Mouse (Mus musculus) gastrocnemius, adult 8-10 months (tissue): ENCODE results near the gene Btbd6. TPM values are rescaled to one million over a fixed set of nuclear protein-coding genes. Genes with fewer than 3 reads are reported as not detected.

Source experiments
- DNase-seq, 2 experiments: peaks; one replicate each; pipeline ENCODE4 v3.0.0; 2022; ENCODE audit warnings: low spot score in 2 of 2
- total RNA-seq, 4 experiments: library from RNA; stranded (reverse); gene quantifications; 2 replicates each; pipeline ENCODE4 v1.2.4; 2022

Btbd6 gene
- total RNA-seq, 4 experiments from 2014 or later: 18.6 to 23.6 (median 21.7) TPM

GRCm38 (mm10) chr12:112952926-112953565 is 23.2 kb upstream of the Btbd6 start:
- DNase-seq: no peak

DNA sequence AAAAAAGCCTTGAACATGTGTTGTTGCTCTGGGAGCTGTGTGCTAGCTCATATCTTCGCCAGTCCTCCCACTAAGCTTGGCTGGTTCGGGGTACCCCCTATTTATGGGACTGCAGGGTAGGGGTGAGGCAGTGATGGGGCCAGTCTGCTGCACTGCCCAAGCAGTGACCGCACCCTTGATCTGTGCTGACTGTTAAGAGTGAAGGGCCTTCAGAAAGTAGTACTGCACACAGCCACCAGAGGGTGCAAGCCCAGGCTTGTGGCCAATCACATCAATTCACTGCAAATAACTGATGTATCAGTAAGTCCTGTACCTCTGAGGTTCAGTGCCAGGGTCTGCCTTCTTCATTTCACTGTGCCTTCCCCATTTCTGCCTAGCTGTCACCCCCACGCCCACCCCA is 20.5 kb upstream of the Btbd6 start:
- DNase-seq: peak; percentile 66 to 68

GRCm38 (mm10) chr12:112958303-112958702 is 18.0 kb upstream of the Btbd6 start:
- DNase-seq: peak in 1 of 2 experiments; percentile 36

- no peak for DNase-seq
These were observed 16.9 kb upstream of the Btbd6 start for GRCm38 (mm10) chr12:112959421-112959820.

- DNase-seq: peak; percentile 51 to 76
These were observed 14.9 kb upstream of the Btbd6 start for GRCm38 (mm10) chr12:112961428-112961827.

DNA sequence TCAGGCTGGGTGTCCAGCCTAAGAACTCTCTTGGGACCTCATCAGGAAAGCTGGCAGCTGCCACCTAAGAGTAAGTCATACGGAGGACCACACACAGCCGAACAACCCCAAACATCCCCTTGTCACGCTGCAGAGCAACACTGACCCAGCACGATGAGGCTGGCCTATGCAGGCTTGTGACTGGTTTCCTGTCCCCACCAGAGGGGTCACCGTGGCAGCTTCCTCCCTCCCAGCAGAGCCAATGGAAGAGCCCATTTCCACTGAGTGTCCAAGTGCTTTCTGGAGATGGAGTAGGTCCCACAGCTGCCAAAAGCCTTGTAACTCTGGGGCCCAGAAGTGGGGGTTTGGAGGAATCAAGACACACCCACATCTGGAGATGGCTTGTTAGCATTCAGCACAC is 14.4 kb upstream of the Btbd6 start:
- DNase-seq: no peak

- no peak for DNase-seq
These were observed 10.5 kb upstream of the Btbd6 start for GRCm38 (mm10) chr12:112965783-112966182.

- DNase-seq: no peak
These were observed 7.3 kb upstream of the Btbd6 start for GRCm38 (mm10) chr12:112968943-112969342.

DNA sequence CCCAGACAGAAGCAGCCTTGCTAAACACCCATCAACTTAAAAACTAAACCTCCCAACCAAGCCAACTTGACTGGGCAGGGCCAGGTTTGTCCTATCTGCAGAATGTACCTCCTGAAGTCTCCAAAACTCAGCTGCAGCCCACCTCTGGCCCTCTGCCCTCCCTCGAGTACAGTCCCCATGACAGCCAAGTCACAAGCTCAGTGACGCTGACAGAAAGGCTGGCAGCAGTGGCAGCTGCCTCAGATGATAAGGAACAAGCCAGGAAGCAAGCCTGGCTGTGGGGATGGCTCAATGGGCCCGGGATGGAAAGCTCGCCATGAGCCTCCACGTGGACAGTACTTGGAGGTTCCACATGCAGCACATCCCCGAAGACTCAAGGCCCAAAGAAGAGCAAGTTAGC is 6.7 kb upstream of the Btbd6 start:
- no peak for DNase-seq

DNA sequence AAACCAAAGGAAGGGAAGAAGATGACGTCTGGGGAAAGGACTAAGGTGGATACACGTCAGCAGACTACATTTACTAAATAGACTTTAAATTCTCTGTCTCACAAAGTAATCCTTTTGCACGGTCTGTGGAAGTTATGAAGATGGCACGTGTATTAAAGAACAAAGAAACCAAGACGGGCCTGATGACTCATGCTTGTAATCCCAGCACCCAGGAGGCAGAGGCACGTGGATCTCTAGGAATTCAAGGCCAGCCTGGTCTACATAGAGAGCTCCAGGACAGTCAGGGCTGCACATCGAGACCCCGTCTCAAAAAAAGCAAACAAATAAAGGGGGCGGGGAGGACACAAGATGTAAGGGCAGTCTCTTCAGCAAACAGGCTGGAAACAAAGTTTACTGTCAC is 1.5 kb upstream of the Btbd6 start:
- no peak for DNase-seq

- no peak for DNase-seq
These were observed 874 bp downstream of the Btbd6 start for GRCm38 (mm10) chr12:112977156-112977555.

- no peak for DNase-seq
These were observed 5.7 kb downstream of the Btbd6 start for GRCm38 (mm10) chr12:112982031-112982430.

DNA sequence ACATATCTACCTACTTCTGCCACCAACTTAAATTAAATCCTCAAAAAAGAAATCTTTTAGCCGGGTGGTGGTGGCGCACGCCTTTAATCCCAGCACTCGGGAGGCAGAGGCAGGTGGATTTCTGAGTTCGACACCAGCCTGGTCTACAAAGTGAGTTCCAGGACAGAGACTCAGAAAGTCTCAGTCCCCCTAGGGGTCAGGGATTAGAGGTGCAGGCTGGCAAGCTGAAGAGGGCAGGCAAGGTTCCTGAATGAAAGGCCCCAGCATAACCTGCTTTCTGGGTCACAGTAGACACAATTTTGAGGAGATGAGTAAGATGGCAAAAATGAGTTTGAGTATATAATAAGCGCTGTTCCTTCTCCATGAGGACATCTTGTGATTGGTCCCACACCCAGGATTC is 9.1 kb downstream of the Btbd6 start:
- no peak for DNase-seq

DNA sequence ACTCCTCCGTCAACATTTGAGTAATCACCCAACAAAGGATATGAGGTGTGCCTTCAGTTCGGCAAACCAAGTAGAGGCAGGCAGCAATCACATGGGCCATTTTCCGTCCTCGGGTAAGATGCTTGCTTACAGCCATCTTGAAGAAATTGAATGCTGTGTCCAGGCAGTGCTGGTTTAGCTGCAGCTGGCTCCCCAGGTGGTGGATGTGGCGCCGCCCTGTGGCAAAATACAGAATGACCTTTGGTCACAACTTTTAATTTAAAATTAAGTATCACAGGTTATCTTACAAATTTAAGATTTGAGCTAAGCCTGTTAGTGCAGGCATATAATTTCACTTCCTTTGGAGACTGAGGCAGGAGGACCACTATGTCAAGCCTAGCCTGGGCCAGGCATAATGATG is 11.6 kb downstream of the Btbd6 start:
- DNase-seq: no peak

DNA sequence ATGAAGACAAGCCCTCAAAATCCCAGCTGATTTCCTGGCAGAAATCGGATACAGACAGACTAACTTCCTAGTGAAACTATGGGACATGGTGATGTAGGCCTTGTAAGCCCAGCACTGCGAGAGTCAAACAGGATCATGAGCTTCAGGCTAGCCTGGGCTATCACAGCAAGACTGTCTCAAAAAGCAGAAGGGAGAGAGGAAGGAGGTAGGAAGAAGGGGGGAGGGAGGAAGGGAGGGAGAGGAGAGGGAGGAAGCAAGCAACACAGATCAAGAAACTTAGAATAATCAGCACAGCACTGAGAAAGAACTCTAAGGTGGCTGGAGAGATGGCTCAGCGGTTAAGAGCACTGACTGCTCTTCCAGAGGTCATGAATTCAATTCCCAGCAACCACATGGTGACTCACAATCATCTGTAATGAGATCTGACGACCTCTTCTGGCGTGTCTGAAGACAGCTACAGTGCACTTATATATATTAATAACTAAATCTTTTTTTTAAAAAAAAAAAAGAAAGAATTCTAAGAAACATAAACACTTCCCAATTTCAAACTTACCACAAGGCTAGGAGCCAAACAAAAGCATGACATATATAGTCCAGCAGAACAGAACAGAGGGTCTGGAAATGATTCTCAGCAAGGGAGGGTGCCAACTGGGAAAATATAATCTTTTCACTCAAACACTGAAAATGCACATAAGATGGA is 14.6 kb downstream of the Btbd6 start:
- DNase-seq: no peak

GRCm38 (mm10) chr12:112991444-112991843 is 15.2 kb downstream of the Btbd6 start:
- no peak for DNase-seq

- no peak for DNase-seq
These were observed 17.9 kb downstream of the Btbd6 start for GRCm38 (mm10) chr12:112994153-112994552.

DNA sequence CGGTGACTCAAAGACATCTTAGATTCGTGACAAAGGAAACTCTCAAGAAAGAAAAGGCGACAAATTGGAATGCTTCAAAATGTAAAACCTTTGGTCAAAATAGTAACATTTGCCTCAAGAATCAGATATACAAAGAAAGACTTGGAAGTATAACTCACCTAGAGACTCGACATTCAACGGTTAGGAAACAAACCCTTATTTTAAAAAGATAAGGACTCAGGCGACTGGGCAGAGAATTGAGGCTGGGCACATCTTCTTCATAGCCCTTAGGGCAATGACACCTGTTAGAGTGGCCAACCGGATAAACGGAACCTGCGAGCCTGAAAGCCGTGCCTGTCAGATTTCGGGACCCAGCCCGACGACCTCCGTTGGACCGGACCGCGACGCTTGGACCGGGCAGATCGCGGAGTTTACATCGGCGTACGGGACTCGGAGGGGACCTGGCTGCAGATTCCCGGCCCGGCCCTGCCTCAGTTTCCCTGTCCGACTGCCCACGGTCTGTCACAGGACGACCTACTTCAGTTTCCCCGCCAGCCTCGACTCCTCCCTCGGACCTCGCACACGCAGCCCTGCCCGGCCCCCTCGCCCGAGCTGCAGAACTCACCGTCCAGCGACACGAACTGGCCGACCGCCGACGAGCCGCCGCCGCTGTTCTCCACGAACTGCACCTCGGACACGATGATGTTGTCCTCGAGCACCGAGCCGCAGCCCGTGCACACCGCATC is 23.4 kb downstream of the Btbd6 start:
- DNase-seq: peak in 1 of 2 experiments; percentile 27

- DNase-seq: peak; percentile 94 to 95
These were observed 24.2 kb downstream of the Btbd6 start, which contains the start of gene Brf1 for GRCm38 (mm10) chr12:113000294-113001132. Gene Brf1 (minus strand): TSS chr12:113000704.

- no peak for DNase-seq
These were observed 24.8 kb downstream of the Btbd6 start for GRCm38 (mm10) chr12:113001133-113001474.

DNA sequence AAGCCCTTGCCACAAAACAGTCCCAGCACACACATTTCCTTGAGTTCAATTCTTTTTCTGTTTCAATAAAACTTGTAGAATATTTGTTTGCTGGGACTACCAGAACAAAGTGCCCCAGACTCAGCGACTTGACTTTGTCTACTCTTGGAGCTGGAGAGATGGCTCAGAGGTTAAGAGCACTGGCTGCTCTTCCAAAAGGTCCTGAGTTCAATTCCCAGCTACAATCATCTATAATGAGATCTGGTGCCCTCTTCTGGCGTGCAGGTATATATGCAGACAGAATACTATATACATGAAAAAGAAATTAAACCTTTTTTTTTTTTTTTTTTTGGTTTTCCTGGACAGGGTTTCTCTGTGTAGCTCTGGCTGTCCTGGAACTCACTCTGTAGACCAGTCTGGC is 26.4 kb downstream of the Btbd6 start:
- no peak for DNase-seq

DNA sequence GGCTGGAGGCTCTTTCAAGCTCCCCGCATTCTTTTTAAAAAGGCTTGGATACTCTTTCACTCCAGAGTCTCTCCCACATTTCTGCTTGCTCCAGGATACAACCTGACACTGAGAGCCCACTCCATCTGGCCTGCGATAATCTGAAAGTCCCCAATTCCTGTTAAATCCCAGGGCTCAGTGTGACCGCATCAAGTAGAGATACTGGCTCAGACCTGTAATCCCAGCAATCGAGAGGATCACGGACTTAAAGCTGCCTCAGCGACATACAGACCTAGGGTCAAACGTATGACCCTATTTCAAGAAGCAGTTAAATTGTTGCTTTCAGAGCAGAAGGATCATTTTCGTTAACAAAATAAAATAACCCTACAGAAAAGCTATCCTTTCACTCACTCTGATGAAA is 27.7 kb downstream of the Btbd6 start:
- DNase-seq: no peak
